21 mouse cellular contexts compared by ENCODE assay signal in the genomic region with DNA sequence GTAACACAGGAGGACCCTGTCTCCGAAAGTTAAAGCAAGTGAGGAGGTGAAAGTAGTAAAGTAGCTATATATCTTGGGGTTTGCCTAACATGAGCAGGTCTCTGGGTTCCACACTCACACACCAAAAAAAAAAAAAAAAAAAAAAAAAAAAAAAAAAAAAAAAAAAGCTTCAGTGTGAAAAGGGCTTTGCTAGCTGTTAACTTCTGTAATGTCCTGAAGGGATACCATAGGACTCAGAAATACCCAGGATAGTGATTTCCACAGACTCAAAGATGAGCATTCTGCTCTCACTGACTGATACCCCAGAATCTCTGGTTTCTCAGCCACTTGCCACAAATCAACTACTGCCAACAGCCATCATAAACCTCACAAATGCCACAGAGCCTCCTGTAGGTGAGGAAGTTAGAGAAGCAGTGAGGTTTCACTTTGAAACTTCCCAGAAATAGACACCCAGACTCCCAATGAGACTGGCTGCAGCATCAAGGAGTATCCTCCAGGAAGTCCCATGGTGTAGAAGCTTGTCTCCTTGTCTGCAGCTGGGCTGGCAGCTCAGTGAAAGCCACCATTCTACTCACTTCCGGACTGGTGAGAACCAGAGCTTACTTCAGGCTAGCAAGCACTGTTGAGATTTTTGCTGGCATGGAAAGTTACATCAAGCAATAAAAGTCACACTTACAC. TPM values are rescaled to one million over a fixed set of nuclear protein-coding genes. Genes with fewer than 3 reads are reported as not detected.
DNase-seq lines count a peak whose midpoint lies in the region; ATAC-seq lines count a peak whose summit lies in the region.
"Had no signal": no experiment of that assay in that cellular context is flagged by ENCODE, and none has a peak within 500 bp of the region (broad histone marks: within the 10 kb centered on the region; RNA-seq: fewer than 3 reads in every experiment).

No protein-coding gene starts in this region.

- H3K4me2 ChIP-seq in kidney, embryonic 14.5 days (replicated peaks; ENCODE audit: low read depth, low read length) = no peak overlapping the region
- H3K4me2 ChIP-seq: heart, embryonic 13.5 days had no signal

- peak; percentile 21 for DNase-seq in kidney, postnatal 10 days
- peak; percentile 66 for DNase-seq in A20 (ENCODE audit: low read depth, low spot score)
- peak; percentile 39 for DNase-seq in splenic B cell, adult 2 months (ENCODE audit: low read depth, low spot score)
- DNase-seq in cerebellum, adult 9-11 months = no peak
- no peak for DNase-seq in urinary bladder, postnatal 36 days (ENCODE audit: low spot score in 2 of 2)
- no peak for DNase-seq in left cerebral cortex, postnatal 4 days
- DNase-seq: adrenal gland, postnatal 25 days; cerebellum, postnatal 14 days; gastrocnemius, postnatal 25 days; heart, postnatal 4 days; kidney, adult 9 months; midbrain, embryonic 14.5 days; right cerebral cortex, postnatal 25 days had no signal

- no peaks in the 10 kb centered on the region for H3K27me3 ChIP-seq in kidney, embryonic 14.5 days (ENCODE audit: control insufficient read depth, insufficient read depth, low read length)
- H3K27me3 ChIP-seq in splenic B cell, adult 2 months (ENCODE audit: control insufficient read depth, insufficient read depth, low read length, poor library complexity, severe bottlenecking) = no peaks in the 10 kb centered on the region
- H3K27me3 ChIP-seq: heart, embryonic 13.5 days had no signal

- no peak overlapping the region for H3K4me3 ChIP-seq in kidney, embryonic 14.5 days (ENCODE audit: low read length)
- H3K4me3 ChIP-seq: embryonic facial prominence, embryonic 10.5 days; erythroblast, embryonic 14.5 days; heart, embryonic 13.5 days; layer of hippocampus, adult 2 months; left cerebral cortex, adult 2 months had no signal

- ATAC-seq in kidney, embryonic 14.5 days (ENCODE audit: low FRiP score, low TSS enrichment) = no peak
- peak; percentile 78 for ATAC-seq in granulocyte monocyte progenitor cell, adult 5-6 weeks (replicated peaks; ENCODE audit: poor library complexity, severe bottlenecking)
- ATAC-seq: lung, postnatal 0 days had no signal

- H3K9me3 ChIP-seq in kidney, embryonic 14.5 days (ENCODE audit: control insufficient read depth, low read length) = no peaks in the 10 kb centered on the region
- H3K9me3 ChIP-seq: embryonic facial prominence, embryonic 10.5 days; heart, embryonic 13.5 days had no signal

- H3K4me1 ChIP-seq in kidney, embryonic 14.5 days (ENCODE audit: control insufficient read depth, insufficient read depth, low read length) = no peaks in the 10 kb centered on the region
- H3K4me1 ChIP-seq: embryonic facial prominence, embryonic 10.5 days; heart, embryonic 13.5 days had no signal

- no peak overlapping the region for H3K27ac ChIP-seq in kidney, embryonic 14.5 days (ENCODE audit: low read depth, low read length)
- H3K27ac ChIP-seq: embryonic facial prominence, embryonic 10.5 days; heart, embryonic 13.5 days; layer of hippocampus, adult 2 months; left cerebral cortex, adult 2 months had no signal

- intact Hi-C loops in left cerebral cortex, postnatal 4 days (cut with DNase I) = no loop called here

- 90% methylated on average over 2 of the region's 2 CpGs for WGBS in kidney, embryonic 14.5 days

- no peaks in the 10 kb centered on the region for H3K36me3 ChIP-seq in kidney, embryonic 14.5 days (ENCODE audit: control insufficient read depth, insufficient read depth, low read length)
- no peaks in the 10 kb centered on the region for H3K36me3 ChIP-seq in splenic B cell, adult 2 months (ENCODE audit: control insufficient read depth, insufficient read depth, low read length, poor library complexity, severe bottlenecking)
- H3K36me3 ChIP-seq: embryonic facial prominence, embryonic 10.5 days; heart, embryonic 13.5 days had no signal

- no peak overlapping the region for H3K9ac ChIP-seq in kidney, embryonic 14.5 days (ENCODE audit: low read depth, low read length)
- H3K9ac ChIP-seq: heart, embryonic 13.5 days had no signal

RNA-seq across cellular contexts. Expression of gene Gatad2a, which starts 11.2 kb away (rescaled TPM):
- polyA plus RNA-seq in kidney, embryonic 14.5 days (2014; fragmentation: Nextera tagmentation; extraction: Ambion mirVana) = 42.1 and 59.0 TPM in 2 replicates
- 51.7 and 69.2 TPM in 2 replicates for total RNA-seq in granulocyte monocyte progenitor cell, adult 5-6 weeks (2014; fragmentation: Nextera tagmentation)
- 47.5 and 58.2 TPM in 2 replicates for total RNA-seq in granulocyte monocyte progenitor cell, adult 5-6 weeks (2017)
- total RNA-seq in left cerebral cortex, postnatal 4 days (2021) = 10 to 100 TPM; 41.9 to 44.8 TPM

RNA-seq across cellular contexts. Expression of gene Mau2, which starts 57.5 kb away (rescaled TPM):
- polyA plus RNA-seq in kidney, embryonic 14.5 days (2014; fragmentation: Nextera tagmentation; extraction: Ambion mirVana) = 36.2 and 58.4 TPM in 2 replicates
- total RNA-seq in granulocyte monocyte progenitor cell, adult 5-6 weeks (2014; fragmentation: Nextera tagmentation) = 29.9 and 34.9 TPM in 2 replicates
- 27.3 and 29.0 TPM in 2 replicates for total RNA-seq in granulocyte monocyte progenitor cell, adult 5-6 weeks (2017)
- 10 to 100 TPM; 87.6 to 88.9 TPM for total RNA-seq in left cerebral cortex, postnatal 4 days (2021)

RNA-seq across cellular contexts. Expression of gene Sugp1, which starts 57.6 kb away (rescaled TPM):
- 33.7 and 38.1 TPM in 2 replicates for polyA plus RNA-seq in kidney, embryonic 14.5 days (2014; fragmentation: Nextera tagmentation; extraction: Ambion mirVana)
- 18.4 and 22.6 TPM in 2 replicates for total RNA-seq in granulocyte monocyte progenitor cell, adult 5-6 weeks (2014; fragmentation: Nextera tagmentation)
- total RNA-seq in granulocyte monocyte progenitor cell, adult 5-6 weeks (2017) = 24.3 and 26.0 TPM in 2 replicates
- 10 to 100 TPM; 48.5 to 52.6 TPM for total RNA-seq in left cerebral cortex, postnatal 4 days (2021)

Comparison
In these comparisons a context has a peak if more than half of its experiments do, and no peak if none do; other contexts are left out.
1. DNase-seq: peak in kidney, postnatal 10 days (single experiment), A20 (single experiment) and splenic B cell, adult 2 months (single experiment); none in cerebellum, adult 9-11 months (single experiment), urinary bladder, postnatal 36 days (0 of 2) and left cerebral cortex, postnatal 4 days (single experiment).